Mouse (Mus musculus) intestine, embryonic 16.5 days (tissue): ENCODE results near the gene Stx6. TPM values are rescaled to one million over a fixed set of nuclear protein-coding genes. Genes with fewer than 3 reads are reported as not detected.
A peak's percentile ranks its signal among the peaks of the same experiment; 100 is the strongest.

Experiments used
- ATAC-seq: fragments of 200-750 bp; cut with Nextera tagmentation; 2 replicates; pipeline ENCODE4 v1.8.0; 2017; ENCODE audit warnings: moderate TSS enrichment, moderate library complexity
- H3K27ac ChIP-seq: fragments of 300-500 bp; sonication (generic); 2 replicates; pipeline ENCODE4 v1.5.1; 2014; ENCODE audit warnings: mild to moderate bottlenecking, low read length
- H3K27me3 ChIP-seq: fragments of 300-500 bp; sonication (generic); replicated peaks from 2 replicates; pipeline ENCODE4 v1.6.1; 2014; ENCODE audit warnings: low read length, control low read depth, mixed read lengths; ENCODE audit not compliant: control insufficient read depth, insufficient read depth
- H3K36me3 ChIP-seq: fragments of 300-500 bp; sonication (generic); 2 replicates; pipeline ENCODE4 v1.6.1; 2014; ENCODE audit warnings: low read length, control low read depth; ENCODE audit not compliant: control insufficient read depth, insufficient read depth
- H3K4me1 ChIP-seq: fragments of 300-500 bp; sonication (generic); 2 replicates; pipeline ENCODE4 v1.6.1; 2014; ENCODE audit warnings: low read length, control low read depth, mixed read lengths; ENCODE audit not compliant: control insufficient read depth, insufficient read depth
- H3K4me2 ChIP-seq: fragments of 300-500 bp; sonication (generic); 2 replicates; pipeline ENCODE4 v1.6.1; 2014; ENCODE audit warnings: low read depth, low read length, control low read depth
- H3K4me3 ChIP-seq: fragments of 300-500 bp; sonication (generic); 2 replicates; pipeline ENCODE4 v1.5.1; 2014; ENCODE audit warnings: mild to moderate bottlenecking, low read length
- H3K9ac ChIP-seq: fragments of 300-500 bp; sonication (generic); 2 replicates; pipeline ENCODE4 v1.6.1; 2014; ENCODE audit warnings: low read depth, low read length
- H3K9me3 ChIP-seq: fragments of 300-500 bp; sonication (generic); 2 replicates; pipeline ENCODE4 v1.6.1; 2016; ENCODE audit warnings: low read length, control low read depth; ENCODE audit not compliant: control insufficient read depth
- WGBS: fragments of 180-500 bp; shearing (Covaris S2); extraction: QIAGEN DNeasy Blood & Tissue Kit; methylation state at CpG from one replicate; pipeline ENCODE4 v1.1.7; 2014; 5-methylcytosine and 5-hydroxymethylcytosine counted together
- polyA plus RNA-seq: library from polyadenylated mRNA; unstranded; fragments of >200 nt; fragmentation: Nextera tagmentation; extraction: Ambion mirVana; gene quantifications from 2 replicates; pipeline ENCODE4 v1.2.1, GENCODE M21; 2015

The Stx6 gene
- polyA plus RNA-seq, 1 experiment from 2014 or later, result 44.2 TPM

- Histone ChIP-seq H3K9me3 (no peaks in the 10 kb centered on the region), H3K4me1 (peaks cover 22% of the 10 kb centered on the region), H3K36me3 (no peaks in the 10 kb centered on the region), H3K9ac (no peak overlapping the region), H3K27me3 (no peaks in the 10 kb centered on the region), H3K27ac (no peak overlapping the region), H3K4me2 (no peak overlapping the region), H3K4me3 (no peak overlapping the region)
- no peak for ATAC-seq
- 38% methylated on average over 7 of the region's 7 CpGs for whole genome bisulfite sequencing
Observed at GRCm38 (mm10) chr1:155211017-155211416, 52.5 kb downstream of the Stx6 start.

GRCm38 (mm10) chr1:155212081-155212480, 53.6 kb downstream of the Stx6 start:
- Histone ChIP-seq H3K4me3 (no peak overlapping the region), H3K27me3 (no peaks in the 10 kb centered on the region), H3K9ac (peak overlapping the region; percentile 12; the same call in 1 of the 2 replicates), H3K27ac (no peak overlapping the region), H3K4me1 (peaks cover 20% of the 10 kb centered on the region), H3K4me2 (no peak overlapping the region), H3K9me3 (no peaks in the 10 kb centered on the region), H3K36me3 (no peaks in the 10 kb centered on the region)
- no peak for ATAC-seq
- WGBS, result 49% methylated on average over 4 of the region's 4 CpGs

GRCm38 (mm10) chr1:155212493-155212892, 54.0 kb downstream of the Stx6 start:
- Histone ChIP-seq H3K36me3 (no peaks in the 10 kb centered on the region), H3K9me3 (no peaks in the 10 kb centered on the region), H3K27ac (0 out of 2 replicates have a peak overlapping the region, but pooled peaks have one; percentile 2), H3K27me3 (no peaks in the 10 kb centered on the region), H3K4me3 (no peak overlapping the region), H3K4me2 (no peak overlapping the region), H3K4me1 (peaks cover 20% of the 10 kb centered on the region), H3K9ac (peak overlapping the region; percentile 12; the same call in 1 of the 2 replicates)
- 47% methylated on average over 6 of the region's 6 CpGs for WGBS
- ATAC-seq, result peak; percentile 32; the same call in 1 of the 2 replicates

DNA sequence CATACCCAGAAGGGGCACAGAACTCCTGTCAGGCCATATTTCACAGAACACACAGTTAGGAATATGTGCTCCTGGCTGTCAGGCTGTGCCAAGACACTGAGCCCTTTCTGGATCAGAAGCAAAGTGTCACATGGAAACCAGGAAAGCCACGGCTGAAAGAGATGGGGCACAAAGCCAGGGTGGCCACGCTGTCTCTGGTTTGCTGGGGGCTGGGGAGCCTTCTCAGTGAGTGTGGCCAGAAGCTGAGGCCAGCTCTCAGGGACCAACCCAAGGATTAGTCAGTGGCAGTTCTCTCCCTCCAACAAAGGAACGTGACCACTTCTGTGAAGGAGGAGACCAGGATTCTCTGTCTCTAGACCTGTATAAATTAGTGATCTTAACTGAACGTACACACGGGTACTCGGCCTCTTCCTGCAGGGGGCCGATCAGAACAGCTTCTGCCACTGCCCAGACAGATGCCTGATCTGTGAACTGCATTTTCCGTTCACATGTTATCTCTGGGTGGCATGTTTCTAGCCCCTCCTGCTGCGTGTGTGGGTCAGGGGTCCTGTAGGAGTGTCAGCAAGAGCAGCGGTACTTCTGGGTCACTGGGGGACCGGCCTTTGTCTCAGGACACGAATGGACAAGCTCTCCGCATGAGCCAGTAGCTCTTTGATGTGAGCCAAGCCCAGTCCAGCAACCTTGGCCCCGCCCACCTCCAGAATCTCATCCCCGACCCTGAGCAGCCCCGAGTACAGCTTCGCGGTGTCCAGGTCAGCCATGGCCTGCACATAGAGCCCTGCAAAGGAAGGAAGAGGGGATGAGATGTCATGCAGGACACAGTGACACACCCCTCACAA, 54.6 kb downstream of the Stx6 start:
- WGBS, result 27% methylated on average over 18 of the region's 18 CpGs
- H3K4me1 ChIP-seq, result peaks cover 20% of the 10 kb centered on the region
- no peak overlapping the region for H3K4me3 ChIP-seq
- peak overlapping the region; percentile 41; the same call in 1 of the 2 replicates for H3K9ac ChIP-seq
- no peaks in the 10 kb centered on the region for H3K27me3 ChIP-seq
- no peaks in the 10 kb centered on the region for H3K9me3 ChIP-seq
- peak overlapping the region; percentile 20 for H3K27ac ChIP-seq
- H3K36me3 ChIP-seq, result no peaks in the 10 kb centered on the region
- 0 out of 2 replicates have a peak, but pooled peaks have one; percentile 9 for ATAC-seq
- no peak overlapping the region for H3K4me2 ChIP-seq

- no peak for ATAC-seq
- H3K9me3 ChIP-seq, result no peaks in the 10 kb centered on the region
- H3K36me3 ChIP-seq, result no peaks in the 10 kb centered on the region
- no peak overlapping the region for H3K4me2 ChIP-seq
- H3K27me3 ChIP-seq, result no peaks in the 10 kb centered on the region
- 71% methylated on average over 7 of the region's 7 CpGs for WGBS
- H3K4me1 ChIP-seq, result peaks cover 20% of the 10 kb centered on the region
- no peak overlapping the region for H3K27ac ChIP-seq
- H3K4me3 ChIP-seq, result no peak overlapping the region
- H3K9ac ChIP-seq, result no peak overlapping the region
Observed at GRCm38 (mm10) chr1:155213912-155214311, 55.4 kb downstream of the Stx6 start.

- no peak overlapping the region for H3K4me2 ChIP-seq
- peaks cover 17% of the 10 kb centered on the region for H3K4me1 ChIP-seq
- H3K9ac ChIP-seq, result no peak overlapping the region
- H3K9me3 ChIP-seq, result no peaks in the 10 kb centered on the region
- ATAC-seq, result no peak
- no peaks in the 10 kb centered on the region for H3K36me3 ChIP-seq
- 58% methylated on average over 9 of the region's 9 CpGs for WGBS
- no peak overlapping the region for H3K4me3 ChIP-seq
- H3K27me3 ChIP-seq, result no peaks in the 10 kb centered on the region
- no peak overlapping the region for H3K27ac ChIP-seq
Observed at GRCm38 (mm10) chr1:155215066-155215764, 56.7 kb downstream of the Stx6 start.

DNA sequence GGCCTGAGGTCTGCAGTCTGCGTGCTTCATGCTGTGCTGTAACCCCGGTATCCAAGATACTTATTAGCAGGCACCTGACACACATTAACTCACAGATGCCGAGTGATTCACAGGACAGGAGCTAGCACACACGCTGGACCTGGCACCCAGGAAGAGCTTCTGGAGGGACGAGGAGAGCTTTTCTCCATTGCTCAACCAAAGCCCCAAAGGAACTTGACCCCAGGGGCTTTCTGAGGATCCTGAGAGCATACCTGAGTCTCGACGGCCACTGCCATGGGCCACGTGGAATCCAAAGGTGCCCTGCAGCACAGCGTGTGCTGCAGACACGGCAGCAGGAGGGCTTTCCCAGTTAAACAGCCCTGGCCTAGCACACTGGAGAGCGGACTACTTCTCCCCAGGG, 57.8 kb downstream of the Stx6 start:
- H3K27me3 ChIP-seq, result no peaks in the 10 kb centered on the region
- H3K27ac ChIP-seq, result no peak overlapping the region
- no peak overlapping the region for H3K9ac ChIP-seq
- no peaks in the 10 kb centered on the region for H3K36me3 ChIP-seq
- ATAC-seq, result no peak
- no peak overlapping the region for H3K4me3 ChIP-seq
- H3K9me3 ChIP-seq, result no peaks in the 10 kb centered on the region
- no peak overlapping the region for H3K4me2 ChIP-seq
- peaks cover 17% of the 10 kb centered on the region for H3K4me1 ChIP-seq
- WGBS, result 69% methylated on average over 11 of the region's 11 CpGs

DNA sequence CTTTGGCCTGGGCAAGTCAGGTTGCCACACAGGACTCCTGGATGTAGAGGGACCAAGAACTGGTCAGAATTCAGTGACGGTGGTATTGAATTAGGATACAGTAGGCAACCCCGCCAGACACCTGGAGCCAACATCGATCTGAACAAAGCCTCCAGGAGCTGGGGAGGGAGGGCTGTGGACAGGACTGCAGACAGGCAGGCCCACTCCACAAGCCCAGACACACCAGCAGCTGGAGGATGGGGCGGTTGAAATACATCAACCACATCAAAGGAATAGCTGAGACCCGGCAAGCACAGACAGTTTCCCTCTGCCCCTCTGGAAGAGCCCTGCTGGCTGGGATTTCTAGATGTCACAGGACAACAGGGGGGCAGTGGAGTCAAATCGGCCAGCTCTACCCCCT, 58.3 kb downstream of the Stx6 start:
- H3K4me3 ChIP-seq, result no peak overlapping the region
- H3K36me3 ChIP-seq, result no peaks in the 10 kb centered on the region
- H3K9ac ChIP-seq, result no peak overlapping the region
- no peak overlapping the region for H3K4me2 ChIP-seq
- H3K9me3 ChIP-seq, result no peaks in the 10 kb centered on the region
- no peak for ATAC-seq
- H3K27ac ChIP-seq, result no peak overlapping the region
- 53% methylated on average over 6 of the region's 6 CpGs for WGBS
- peaks cover 17% of the 10 kb centered on the region for H3K4me1 ChIP-seq
- H3K27me3 ChIP-seq, result no peaks in the 10 kb centered on the region

GRCm38 (mm10) chr1:155217865-155218541, 59.5 kb downstream of the Stx6 start:
- Histone ChIP-seq H3K27ac (no peak overlapping the region), H3K9me3 (no peaks in the 10 kb centered on the region), H3K4me3 (no peak overlapping the region), H3K27me3 (no peaks in the 10 kb centered on the region), H3K4me2 (no peak overlapping the region), H3K4me1 (peaks cover 18% of the 10 kb centered on the region), H3K9ac (no peak overlapping the region), H3K36me3 (no peaks in the 10 kb centered on the region)
- WGBS, result 55% methylated on average over 9 of the region's 9 CpGs
- no peak for ATAC-seq
